Mouse (Mus musculus): ENCODE measurements around the gene Gdap2. TPM values are rescaled to one million over a fixed set of nuclear protein-coding genes. Genes with fewer than 3 reads are reported as not detected.

Gene Gdap2
- polyA plus RNA-seq, 1 experiment from 2014 or later = 27.8 TPM

GRCm38 (mm10) chr3:100194210-100194609 lies 32.0 kb downstream of the Gdap2 start:
- H3K4me1 ChIP-seq = peaks cover 10% of the 10 kb centered on the region; the same call in 1 of the 2 replicates
- H3K27ac ChIP-seq (replicated peaks) = peak overlapping the region; percentile 48; the same call in 1 of the 2 replicates
- peak; percentile 41 for DNase-seq (ENCODE audit: low spot score)
- H3K36me3 ChIP-seq (replicated peaks) = peaks cover 25% of the 10 kb centered on the region
- H3K9me3 ChIP-seq = no peaks in the 10 kb centered on the region
- WGBS = 37% methylated on average over 5 of the region's 5 CpGs
- no peak overlapping the region for H3K4me3 ChIP-seq
- H3K27me3 ChIP-seq (replicated peaks; ENCODE audit: low read depth, poor library complexity, severe bottlenecking) = no peaks in the 10 kb centered on the region

DNA sequence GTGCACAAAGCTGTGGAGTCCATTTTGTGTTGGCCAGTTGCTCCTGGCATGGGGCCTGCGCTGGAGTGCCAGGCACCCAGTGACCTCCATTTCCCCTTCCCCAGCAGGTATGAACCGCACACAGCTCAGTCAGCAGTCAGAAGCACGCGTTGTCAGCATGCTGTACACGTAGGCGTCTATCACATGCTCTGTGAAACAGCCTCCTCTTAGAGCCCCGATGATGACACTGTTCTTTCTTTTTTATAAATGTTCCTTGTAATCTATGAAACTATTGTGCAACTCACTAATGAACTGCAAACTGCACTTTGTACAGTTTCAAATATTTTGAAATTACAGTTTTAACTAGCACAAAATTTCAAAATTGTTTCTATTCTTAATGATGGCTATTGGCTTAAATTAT lies 39.4 kb downstream of the Gdap2 start:
- Histone ChIP-seq H3K4me1 (0 out of 2 replicates have a peak, but pooled peaks cover 2% of the 10 kb centered on the region), H3K36me3 (replicated peaks) (peaks cover 51% of the 10 kb centered on the region)

GRCm38 (mm10) chr3:100206973-100207372 lies 44.8 kb downstream of the Gdap2 start:
- Histone ChIP-seq H3K27ac (replicated peaks) (0 out of 2 replicates have a peak overlapping the region, but pooled peaks have one; percentile 58), H3K4me3 (no peak overlapping the region), H3K9me3 (no peaks in the 10 kb centered on the region), H3K27me3 (replicated peaks; ENCODE audit: low read depth, poor library complexity, severe bottlenecking) (no peaks in the 10 kb centered on the region), H3K4me1 (peaks cover 12% of the 10 kb centered on the region; the same call in 1 of the 2 replicates), H3K36me3 (replicated peaks) (peaks cover 27% of the 10 kb centered on the region)
- WGBS = 17% methylated on average over 1 of the region's 1 CpGs
- peak; percentile 23 for DNase-seq (ENCODE audit: low spot score)

More for the DNA sequence above, 39.4 kb downstream of the Gdap2 start:
- Histone ChIP-seq H3K9me3 (no peaks in the 10 kb centered on the region), H3K4me3 (no peak overlapping the region), H3K27ac (replicated peaks) (no peak overlapping the region), H3K27me3 (replicated peaks; ENCODE audit: low read depth, poor library complexity, severe bottlenecking) (no peaks in the 10 kb centered on the region)
- WGBS = 94% methylated on average over 7 of the region's 7 CpGs
- DNase-seq (ENCODE audit: low spot score) = no peak

DNA sequence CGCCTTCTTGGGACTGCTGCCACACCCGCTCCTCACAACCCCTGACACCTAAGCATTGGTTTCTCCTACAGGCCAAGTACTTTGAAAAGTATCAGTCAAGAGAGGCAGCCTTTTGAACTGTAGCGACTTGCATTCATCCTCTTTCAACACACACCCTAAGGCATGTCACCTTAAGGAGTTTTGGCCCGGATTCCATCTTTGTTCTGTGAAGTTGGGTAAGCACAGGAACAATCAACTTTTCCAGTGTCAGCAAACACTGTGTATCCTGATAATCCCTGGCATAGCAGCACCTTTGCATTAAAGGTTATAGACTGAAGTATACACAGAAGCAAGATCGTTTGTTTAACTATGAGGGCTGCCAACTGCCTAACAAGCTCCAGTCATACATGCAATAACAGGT lies 53.3 kb downstream of the Gdap2 start:
- Histone ChIP-seq H3K4me1 (no peaks in the 10 kb centered on the region), H3K27me3 (replicated peaks; ENCODE audit: low read depth, poor library complexity, severe bottlenecking) (no peaks in the 10 kb centered on the region), H3K36me3 (replicated peaks) (no peaks in the 10 kb centered on the region), H3K27ac (replicated peaks) (no peak overlapping the region), H3K9me3 (no peaks in the 10 kb centered on the region), H3K4me3 (no peak overlapping the region)
- no peak for DNase-seq (ENCODE audit: low spot score)
- WGBS = 91% methylated on average over 5 of the region's 5 CpGs

GRCm38 (mm10) chr3:100225326-100225959 lies 63.3 kb downstream of the Gdap2 start:
- H3K4me3 ChIP-seq = no peak overlapping the region
- DNase-seq (ENCODE audit: low spot score) = no peak
- H3K4me1 ChIP-seq = no peaks in the 10 kb centered on the region
- H3K27me3 ChIP-seq (replicated peaks; ENCODE audit: low read depth, poor library complexity, severe bottlenecking) = peaks cover 5% of the 10 kb centered on the region; the same call in 1 of the 2 replicates
- 88% methylated on average over 12 of the region's 12 CpGs for WGBS
- H3K9me3 ChIP-seq = no peaks in the 10 kb centered on the region
- no peaks in the 10 kb centered on the region for H3K36me3 ChIP-seq (replicated peaks)
- H3K27ac ChIP-seq (replicated peaks) = no peak overlapping the region

DNA sequence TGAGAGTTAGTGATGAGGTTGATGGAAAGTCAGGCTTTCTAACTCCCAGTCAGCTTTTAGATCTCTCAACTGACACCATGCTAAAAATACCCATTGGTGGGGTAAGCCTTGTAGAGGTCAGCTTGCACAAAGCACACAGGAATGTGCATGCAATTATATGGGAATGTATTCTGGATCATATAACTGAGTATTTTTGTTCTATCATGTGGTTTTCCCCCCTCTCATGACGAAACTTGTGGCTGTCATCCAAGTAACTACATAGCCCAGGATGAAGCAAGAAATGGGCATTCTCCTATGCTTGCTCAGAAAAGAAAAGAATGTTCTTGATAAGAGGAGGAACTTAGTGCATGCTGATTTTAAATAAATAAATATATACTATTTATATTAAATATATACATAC lies 65.3 kb downstream of the Gdap2 start:
- H3K4me3 ChIP-seq = no peak overlapping the region
- no peaks in the 10 kb centered on the region for H3K36me3 ChIP-seq (replicated peaks)
- no peaks in the 10 kb centered on the region for H3K4me1 ChIP-seq
- H3K27me3 ChIP-seq (replicated peaks; ENCODE audit: low read depth, poor library complexity, severe bottlenecking) = peaks cover 5% of the 10 kb centered on the region; the same call in 1 of the 2 replicates
- 59% methylated on average over 1 of the region's 1 CpGs for WGBS
- no peaks in the 10 kb centered on the region for H3K9me3 ChIP-seq
- H3K27ac ChIP-seq (replicated peaks) = no peak overlapping the region
- DNase-seq (ENCODE audit: low spot score) = no peak

GRCm38 (mm10) chr3:100228981-100229380 lies 66.8 kb downstream of the Gdap2 start:
- Histone ChIP-seq H3K4me1 (no peaks in the 10 kb centered on the region), H3K27me3 (replicated peaks; ENCODE audit: low read depth, poor library complexity, severe bottlenecking) (no peaks in the 10 kb centered on the region; the same call in 1 of the 2 replicates), H3K36me3 (replicated peaks) (no peaks in the 10 kb centered on the region), H3K27ac (replicated peaks) (no peak overlapping the region), H3K9me3 (no peaks in the 10 kb centered on the region), H3K4me3 (no peak overlapping the region)
- WGBS = 90% methylated on average over 3 of the region's 3 CpGs
- DNase-seq (ENCODE audit: low spot score) = no peak

DNA sequence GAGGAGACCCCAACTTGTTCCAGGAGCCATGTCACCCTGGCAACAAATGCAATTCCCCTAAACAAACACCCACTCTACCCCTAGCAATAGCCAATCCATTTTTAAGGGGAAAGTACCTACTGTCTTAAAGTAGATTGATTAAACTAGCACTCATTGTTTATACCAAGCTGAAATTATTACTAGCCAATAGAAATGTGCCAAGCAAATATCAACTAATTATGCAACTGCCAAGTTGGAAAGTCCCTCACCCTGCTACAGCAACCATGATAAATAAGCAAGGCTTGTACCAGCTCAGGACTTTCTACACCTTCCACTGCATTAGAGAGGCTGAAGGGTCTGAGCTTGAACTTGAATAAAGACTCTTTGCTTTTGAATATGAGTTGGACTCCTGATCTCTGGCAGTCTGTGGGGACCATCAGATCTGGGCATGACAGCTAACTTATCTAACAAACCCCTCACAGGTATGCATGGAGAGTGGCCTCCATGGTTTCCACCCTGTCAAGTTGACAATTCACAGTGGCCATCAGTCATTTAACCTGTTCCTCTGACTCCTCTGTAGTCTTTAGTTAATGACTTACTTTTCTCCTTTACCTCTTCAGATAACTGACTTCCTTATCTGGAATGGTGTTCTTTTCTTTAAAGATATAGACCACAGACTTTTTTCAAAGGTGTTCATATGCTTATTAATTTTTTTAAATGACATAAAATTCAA lies 74.7 kb downstream of the Gdap2 start:
- Histone ChIP-seq H3K4me1 (no peaks in the 10 kb centered on the region), H3K27me3 (replicated peaks; ENCODE audit: low read depth, poor library complexity, severe bottlenecking) (no peaks in the 10 kb centered on the region), H3K4me3 (no peak overlapping the region), H3K9me3 (no peaks in the 10 kb centered on the region), H3K27ac (replicated peaks) (no peak overlapping the region), H3K36me3 (replicated peaks) (no peaks in the 10 kb centered on the region)
- DNase-seq (ENCODE audit: low spot score) = no peak

DNA sequence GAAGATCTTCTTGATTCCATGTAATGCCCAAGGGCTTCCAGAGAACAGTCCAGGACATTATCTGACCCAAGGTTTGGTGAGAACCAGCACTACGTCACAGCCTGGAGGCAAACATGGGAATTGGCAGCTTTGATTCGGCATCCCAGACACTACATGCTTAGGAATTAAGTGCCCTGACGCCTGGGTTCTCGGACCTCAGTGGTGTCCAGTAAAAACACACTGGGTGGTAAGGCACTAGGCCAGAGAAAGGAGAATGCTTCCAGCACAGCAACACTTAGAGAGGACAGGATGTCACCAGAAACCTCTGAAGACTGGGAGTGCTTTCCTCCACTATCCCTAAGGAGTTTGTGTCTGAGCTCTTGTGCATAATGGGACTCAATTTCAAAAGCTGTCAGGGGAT lies 80.0 kb downstream of the Gdap2 start:
- no peaks in the 10 kb centered on the region for H3K27me3 ChIP-seq (replicated peaks; ENCODE audit: low read depth, poor library complexity, severe bottlenecking)
- H3K36me3 ChIP-seq (replicated peaks) = no peaks in the 10 kb centered on the region
- H3K9me3 ChIP-seq = no peaks in the 10 kb centered on the region
- no peak for DNase-seq (ENCODE audit: low spot score)
- H3K27ac ChIP-seq (replicated peaks) = no peak overlapping the region
- H3K4me1 ChIP-seq = 0 out of 2 replicates have a peak, but pooled peaks cover 8% of the 10 kb centered on the region
- no peak overlapping the region for H3K4me3 ChIP-seq
- WGBS = 88% methylated on average over 4 of the region's 4 CpGs

GRCm38 (mm10) chr3:100246286-100246825 lies 84.2 kb downstream of the Gdap2 start:
- H3K9me3 ChIP-seq = no peaks in the 10 kb centered on the region
- 0 out of 2 replicates have a peak, but pooled peaks cover 8% of the 10 kb centered on the region for H3K4me1 ChIP-seq
- H3K27me3 ChIP-seq (replicated peaks; ENCODE audit: low read depth, poor library complexity, severe bottlenecking) = no peaks in the 10 kb centered on the region
- no peaks in the 10 kb centered on the region for H3K36me3 ChIP-seq (replicated peaks)
- no peak overlapping the region for H3K4me3 ChIP-seq
- WGBS = 48% methylated on average over 4 of the region's 4 CpGs
- no peak for DNase-seq (ENCODE audit: low spot score)
- H3K27ac ChIP-seq (replicated peaks) = no peak overlapping the region

Measured in embryonic facial prominence, embryonic 10.5 days (tissue).